Mouse (Mus musculus) T-helper 2 cell (primary cell): Measurements from ENCODE around the gene Mum1l1.
"Not testable (repeated sequence)": the region's sequence is repeated elsewhere in the genome, so short reads cannot be mapped to it uniquely, and the experiment has no call there.

Source experiments
- in situ Hi-C: fragments of 300-600 bp; cut with MboI, MseI; formaldehyde crosslinking; loops from one replicate; pipeline ENCODE4 v1.15.1; 2025; ENCODE audit warnings: high pct_unique_total_duplicates

Gene Mum1l1

DNA sequence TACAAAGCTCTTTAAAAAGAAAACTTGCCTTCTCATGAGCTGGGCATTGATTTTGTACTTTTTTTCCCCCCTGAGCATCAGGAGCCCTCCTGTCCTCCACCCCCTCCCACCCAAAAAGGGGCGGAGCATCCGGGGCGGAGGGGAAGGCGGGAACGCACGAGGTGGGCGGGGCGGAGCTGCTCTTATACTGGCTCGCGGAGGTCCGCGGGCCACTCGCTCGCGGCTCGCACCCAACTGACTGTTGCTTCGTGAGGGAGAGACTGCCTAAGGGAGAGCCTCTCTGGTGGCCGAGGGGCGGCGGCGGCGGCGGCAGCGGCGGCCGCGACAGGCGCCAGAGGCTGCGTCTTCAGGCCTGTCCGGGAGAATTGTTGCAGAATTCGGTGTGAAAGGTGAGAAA is at the start of gene Mum1l1:
Gene Mum1l1 (plus strand): TSS at position 214 of the 397 bp plus-strand sequence.
- in situ Hi-C loops = no loop called here

DNA sequence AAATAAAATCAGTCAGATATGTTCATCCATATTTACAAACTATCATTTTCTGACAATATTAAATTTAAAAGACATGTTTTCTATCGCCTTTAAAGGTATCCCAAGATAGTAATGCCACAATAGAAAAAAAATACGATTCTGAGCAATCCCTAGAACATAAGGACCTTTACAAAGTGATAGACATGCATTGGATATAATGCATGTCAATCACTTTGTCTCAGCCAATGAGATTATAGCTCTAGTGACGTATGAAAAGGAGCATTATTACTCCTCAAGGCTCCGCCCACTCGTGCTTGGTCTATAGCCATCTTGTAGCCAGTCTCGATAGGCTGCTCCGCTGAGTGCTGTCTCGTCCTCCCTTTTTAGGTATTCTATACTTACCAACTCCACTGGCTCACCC is 30.9 kb upstream of the Mum1l1 start, which contains the start of gene 4933428M09Rik:
Gene 4933428M09Rik (plus strand): TSS at position 301 of the 400 bp plus-strand sequence.
- in situ Hi-C loops = no loop called here

DNA sequence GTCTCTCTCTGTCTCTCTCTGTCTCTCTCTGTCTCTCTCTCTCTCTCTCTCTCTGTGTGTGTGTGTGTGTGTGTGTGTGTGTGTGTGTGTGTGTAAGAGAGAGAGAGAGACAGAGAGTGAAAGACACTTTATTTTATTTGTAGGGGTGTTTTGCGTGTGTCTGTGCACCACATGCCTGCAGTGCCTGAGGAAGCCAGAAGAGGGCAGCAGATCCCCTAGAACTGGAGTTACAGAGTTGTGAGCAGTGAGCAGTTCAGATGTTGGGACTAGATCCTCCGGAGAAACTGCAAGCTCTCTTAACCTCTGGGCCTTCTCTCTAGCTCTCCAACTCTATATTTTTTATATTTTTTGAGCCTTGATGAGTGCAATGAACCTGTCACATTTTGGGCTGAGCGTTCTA is 18.3 kb upstream of the Mum1l1 start:
- in situ Hi-C loops = not testable (repeated sequence)

DNA sequence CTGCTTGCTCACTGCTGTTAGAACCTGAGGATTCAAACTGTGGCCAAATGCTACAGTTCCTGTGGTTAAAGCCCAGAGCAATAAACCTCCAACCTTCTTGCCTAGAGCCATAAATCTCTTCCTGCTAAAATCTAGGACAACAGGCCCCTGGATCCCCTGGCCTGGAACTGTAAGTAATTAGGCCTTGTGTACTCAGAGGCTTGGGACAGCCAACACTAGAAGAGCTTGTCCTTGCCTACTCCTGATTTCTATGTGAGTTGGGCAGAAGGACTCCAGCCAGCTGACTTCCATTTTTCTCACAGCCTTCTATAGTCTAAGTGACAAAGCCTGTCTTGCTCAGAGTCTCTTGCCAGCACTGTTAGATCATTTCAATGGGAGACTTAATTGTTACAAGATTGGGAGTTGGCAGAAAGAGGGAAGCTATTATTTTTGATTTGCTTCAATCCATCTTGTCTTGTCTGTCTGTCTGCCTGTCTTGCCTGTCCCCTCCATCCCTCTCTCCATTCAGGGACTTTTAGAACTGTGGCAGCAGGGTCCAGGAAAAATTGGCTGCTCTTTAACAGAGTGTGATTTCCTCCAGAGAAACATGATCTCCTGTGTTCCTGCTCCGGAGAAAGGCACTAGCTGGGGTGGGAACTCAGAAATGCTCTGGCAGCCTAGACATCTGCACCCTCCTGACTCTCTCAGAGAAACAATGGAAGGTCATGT is 15.1 kb upstream of the Mum1l1 start:
- in situ Hi-C loops = no loop called here

DNA sequence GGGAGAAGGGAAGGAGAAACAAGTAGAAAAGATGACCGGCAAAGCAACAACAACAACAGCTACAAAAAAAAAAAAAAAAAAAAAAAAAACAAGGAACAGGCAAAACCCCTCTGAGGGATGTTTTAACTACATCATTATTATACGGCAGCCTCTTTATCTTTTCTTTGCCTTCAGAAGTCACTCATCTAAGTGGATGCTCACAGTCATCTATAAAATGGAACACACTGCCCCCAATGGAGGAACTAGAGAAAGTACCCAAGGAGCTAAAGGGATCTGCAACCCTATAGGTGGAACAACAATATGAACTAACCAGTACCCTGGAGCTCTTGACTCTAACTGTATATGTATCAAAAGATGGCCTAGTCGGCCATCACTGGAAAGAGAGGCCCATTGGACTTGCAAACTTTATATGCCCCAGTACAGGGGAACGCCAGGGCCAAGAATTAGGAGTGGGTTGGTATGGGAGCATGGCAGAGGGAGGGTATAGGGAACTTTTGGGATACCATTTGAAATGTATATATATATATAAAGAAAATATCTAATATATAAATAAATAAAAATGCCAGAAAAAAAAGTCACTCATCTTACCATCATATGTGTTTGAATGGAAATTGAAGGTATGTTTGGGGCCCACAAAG is 532 bp upstream of the Mum1l1 start:
- in situ Hi-C loops = not testable (repeated sequence)

DNA sequence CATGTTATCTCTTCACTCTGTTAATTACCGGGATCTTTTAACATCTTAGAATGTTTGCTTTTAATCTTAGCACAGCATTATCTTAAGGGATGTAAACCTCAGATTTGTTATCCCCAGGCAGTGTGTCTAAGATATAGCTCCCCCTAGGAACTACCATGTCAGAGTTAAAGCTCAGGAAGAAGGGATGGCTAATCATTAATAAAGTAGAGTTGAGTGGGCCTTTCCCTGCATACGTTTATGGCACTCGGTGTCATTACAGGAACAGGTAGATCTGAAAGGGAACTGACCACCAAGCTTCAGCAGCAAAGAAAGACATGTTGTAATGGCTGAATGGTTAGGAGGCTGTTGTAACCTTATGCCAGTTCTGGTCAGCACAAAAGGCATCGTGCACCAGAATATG is 4.9 kb downstream of the Mum1l1 start:
- in situ Hi-C loops = no loop called here

DNA sequence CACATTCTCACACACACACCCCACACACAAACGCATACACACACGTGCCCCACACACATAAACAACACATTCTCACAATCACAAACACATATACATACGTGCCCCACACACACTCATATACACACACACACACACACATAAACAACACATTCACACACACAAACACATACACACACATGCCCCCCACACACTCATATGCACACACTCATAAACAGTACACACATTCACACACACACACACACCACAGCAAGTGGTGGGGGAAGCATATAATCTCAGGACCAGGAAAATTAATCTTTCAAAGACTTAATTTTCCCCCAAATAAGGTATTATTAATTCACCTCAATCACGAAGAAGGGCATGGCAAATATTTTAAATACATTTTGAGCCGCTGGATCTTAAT is 6.6 kb downstream of the Mum1l1 start:
- in situ Hi-C loops = no loop called here

DNA sequence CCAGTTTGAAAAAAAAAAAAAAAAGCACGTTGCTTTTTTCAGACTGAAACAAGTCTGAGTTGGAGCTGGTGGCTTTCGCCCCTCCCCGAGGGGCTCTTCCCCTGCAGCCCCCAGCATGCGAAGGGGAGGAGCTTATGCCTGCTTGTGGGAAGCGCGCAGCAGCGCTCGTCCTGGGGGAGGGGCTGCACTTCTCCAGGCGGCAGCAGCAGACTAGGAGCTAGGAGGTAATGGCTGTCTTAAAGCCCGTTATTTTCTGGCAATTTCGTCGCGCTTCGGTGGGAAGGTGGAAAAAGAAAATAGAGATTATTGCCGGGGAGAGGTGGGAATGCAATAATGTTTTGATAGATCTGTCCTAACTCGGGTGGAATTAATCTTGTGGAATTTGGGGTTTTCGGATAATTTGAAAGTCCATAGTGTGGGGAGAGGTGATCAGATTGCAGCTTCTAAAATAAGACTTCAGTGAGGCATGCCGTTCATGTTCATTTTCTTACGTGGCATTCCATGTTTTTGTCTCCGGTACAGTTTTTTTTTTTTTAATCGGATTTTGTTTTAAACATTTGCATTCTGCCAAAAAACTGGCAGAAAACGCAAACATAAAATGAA is 7.2 kb downstream of the Mum1l1 start:
- in situ Hi-C loops = no loop called here

DNA sequence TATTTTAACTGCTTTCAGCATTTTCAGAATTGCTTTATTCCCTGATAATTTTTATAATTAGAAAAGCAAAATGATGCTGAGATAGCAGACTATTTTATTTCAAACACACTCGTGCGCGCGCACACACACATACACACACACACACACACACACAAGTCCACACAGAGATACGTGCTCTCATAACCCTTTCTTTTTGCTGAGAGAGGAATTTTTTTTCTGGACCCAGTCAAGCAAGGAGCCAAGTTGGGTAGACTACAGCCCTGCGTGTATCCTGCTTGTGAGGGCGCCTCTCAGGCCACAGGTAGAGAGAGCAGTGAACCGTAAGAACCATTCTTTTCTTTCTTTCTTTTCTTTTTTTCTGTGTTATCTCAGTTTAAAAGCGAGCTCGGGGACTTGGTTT is 7.9 kb downstream of the Mum1l1 start:
- in situ Hi-C loops = no loop called here

DNA sequence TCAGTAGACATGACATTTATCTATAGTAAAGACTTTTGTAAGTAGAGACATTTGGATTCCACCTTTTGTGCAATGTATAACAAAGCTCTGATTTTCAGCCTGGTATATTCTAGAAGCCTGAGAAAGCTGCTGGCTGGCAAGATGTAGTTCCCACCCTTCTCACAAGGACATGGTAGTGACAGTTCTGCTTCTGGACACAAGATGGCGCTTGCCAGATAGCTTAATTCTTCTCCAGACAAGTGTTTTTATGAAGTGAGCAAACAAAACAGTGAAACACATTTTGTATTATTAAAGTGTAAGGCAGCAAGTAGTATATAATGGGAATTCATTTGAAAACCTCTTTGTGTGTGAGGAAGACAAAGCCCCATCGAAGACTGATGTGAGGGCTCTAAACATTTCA is 9.2 kb downstream of the Mum1l1 start:
- in situ Hi-C loops = no loop called here

DNA sequence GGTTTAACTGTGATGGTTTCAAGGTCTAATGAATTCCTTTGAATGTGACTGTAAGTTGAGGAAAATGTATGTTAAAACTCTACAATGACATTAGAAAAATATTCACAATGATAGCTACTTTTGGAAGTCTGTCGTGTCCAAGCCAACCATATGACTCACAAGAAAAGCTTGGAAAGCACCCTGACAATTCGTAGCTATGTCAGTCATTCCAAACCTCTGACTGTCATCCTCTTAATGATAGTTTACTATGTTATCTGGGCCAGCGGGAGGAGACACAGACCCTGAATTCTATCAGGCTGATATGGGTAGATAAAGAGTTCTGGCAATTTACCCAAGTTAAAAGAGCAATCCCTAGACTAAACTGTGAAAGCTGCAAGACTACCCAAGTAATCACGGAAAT is 11.0 kb downstream of the Mum1l1 start:
- in situ Hi-C loops = no loop called here

DNA sequence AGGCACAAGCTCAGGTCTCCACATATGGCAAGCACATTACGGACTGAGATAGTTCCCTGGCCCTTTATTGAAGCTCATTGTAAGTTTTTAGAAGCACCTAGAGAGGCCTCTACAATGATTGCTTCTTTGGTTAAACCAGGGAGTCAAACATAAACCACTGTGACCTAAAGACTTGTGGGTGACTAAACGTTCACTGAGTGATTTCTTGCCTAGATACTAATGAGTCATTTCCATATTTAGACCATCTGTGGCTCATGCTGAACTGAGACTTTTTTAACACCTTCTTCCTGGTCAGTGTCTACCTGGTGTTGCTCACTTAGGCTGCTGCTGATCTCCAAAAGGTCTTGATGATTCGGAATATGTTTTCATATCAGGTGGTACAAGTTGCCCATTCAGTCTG is 12.1 kb downstream of the Mum1l1 start:
- in situ Hi-C loops = no loop called here

DNA sequence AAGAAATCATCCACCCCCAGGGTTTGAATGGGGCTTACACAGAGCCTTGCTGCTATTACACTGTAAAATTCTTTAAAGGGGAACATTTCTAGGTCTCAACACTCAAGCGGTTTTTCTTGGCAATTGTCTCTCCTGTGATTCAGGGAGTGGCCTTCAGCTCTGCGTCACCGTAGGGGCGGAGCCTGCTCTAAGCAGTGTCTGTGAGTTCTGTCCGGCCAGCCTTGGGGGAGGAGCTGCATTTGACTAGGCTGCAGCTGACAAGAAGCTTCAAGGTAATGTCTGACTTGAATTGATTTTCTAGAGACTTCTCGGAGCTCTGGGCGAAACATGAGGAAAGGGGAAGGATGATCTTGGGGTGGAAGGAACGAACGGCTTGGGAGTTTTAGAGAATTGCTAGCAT is 21.3 kb downstream of the Mum1l1 start:
- in situ Hi-C loops = no loop called here

DNA sequence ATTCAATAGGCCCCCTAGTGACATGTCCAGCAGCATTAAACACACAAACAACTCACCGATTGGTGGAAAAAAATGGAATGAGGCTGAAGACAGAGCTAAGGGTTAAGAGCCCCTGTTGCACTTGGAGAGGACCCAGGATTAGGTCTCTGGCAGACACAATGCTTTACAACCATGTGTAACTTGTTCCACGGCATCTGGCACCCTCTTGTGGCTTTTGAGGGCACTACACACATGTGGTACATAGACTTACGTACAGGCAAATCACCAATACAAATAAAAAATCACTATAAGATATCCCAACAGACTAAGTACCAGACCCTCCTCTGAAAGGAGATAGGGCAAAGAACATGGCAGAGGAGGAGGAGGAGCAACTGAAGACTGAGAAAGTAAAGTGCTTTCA is 37.5 kb downstream of the Mum1l1 start:
- in situ Hi-C loops = no loop called here

DNA sequence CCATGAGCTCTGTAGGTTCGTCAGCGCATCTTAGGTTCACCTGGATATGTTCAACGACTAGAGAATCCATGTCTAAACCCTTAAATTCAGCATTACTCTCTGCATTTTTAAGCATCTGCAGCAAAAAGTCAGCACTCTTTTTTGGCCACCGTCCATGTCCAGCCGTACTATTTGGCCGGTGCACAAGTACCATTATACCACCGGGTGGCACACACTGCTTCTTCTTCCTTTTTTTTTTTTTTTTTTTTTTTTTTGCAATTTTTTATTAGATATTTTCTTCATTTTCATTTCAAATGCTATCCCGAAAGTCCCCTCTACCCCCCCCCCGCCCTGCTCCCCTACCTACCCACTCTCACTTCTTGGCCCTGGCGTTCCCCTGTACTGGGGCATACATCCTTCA is 47.2 kb downstream of the Mum1l1 start:
- in situ Hi-C loops = no loop called here

DNA sequence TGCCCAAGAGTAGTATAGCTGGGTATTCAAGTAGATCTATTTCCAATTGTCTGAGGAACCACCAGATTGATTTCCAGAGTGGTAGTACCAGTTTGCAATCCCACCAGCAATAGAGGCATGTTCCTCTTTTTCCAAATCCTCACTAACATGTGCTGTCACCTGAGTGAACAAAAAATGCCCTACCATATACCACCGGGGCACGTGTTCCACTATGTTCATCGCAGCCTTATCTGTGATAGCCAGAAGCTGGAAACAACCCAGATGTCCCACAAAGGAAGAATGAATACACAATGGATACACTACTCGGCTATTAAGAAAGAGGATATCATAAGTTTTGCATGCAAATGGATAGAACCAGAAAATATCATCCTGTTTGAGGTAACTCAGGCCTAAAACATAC is 72.1 kb downstream of the Mum1l1 start:
- in situ Hi-C loops = no loop called here
